Mouse (Mus musculus) embryo, embryonic 11 days (tissue): ENCODE measurements around the gene Hnrnpa3.

Experiments
- DNase-seq: peaks from one replicate; pipeline ENCODE4 v3.0.0-alpha.2; 2015

Hnrnpa3 gene

GRCm38 (mm10) chr2:75704234-75705161, 45.4 kb downstream of the Hnrnpa3 start, which contains the start of gene Nfe2l2:
TSS of gene Nfe2l2 (minus strand) at chr2:75704641.
- peak; percentile 97 for DNase-seq

DNA sequence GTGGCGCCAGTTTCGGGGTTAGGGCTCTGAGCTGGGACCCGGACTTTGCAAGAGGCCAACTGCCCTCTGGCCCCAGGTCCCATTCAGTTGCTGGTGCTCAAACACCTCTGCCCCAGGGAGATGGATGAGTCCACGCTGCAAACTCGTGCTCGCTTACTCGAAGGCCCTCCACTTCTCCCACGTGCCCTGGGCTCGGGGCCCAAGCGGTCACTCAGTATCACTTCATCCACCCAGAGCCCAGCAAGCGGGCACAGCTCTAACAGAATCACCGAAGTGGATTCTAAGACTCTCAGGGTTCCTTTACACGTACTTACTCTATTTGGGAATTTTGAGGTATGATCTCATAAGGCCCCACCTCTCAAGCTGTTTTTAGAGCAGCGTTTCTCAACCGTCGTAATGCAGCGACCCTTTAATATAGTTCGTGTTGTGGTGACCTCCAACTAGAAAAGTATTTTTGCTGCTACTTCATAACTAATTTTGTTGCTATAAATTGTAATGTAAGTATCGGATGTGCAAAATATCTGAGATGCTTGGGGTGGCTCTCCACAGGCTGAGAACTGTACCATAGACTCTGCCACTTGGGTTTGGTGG, 46.2 kb downstream of the Hnrnpa3 start:
- DNase-seq: peak; percentile 68

DNA sequence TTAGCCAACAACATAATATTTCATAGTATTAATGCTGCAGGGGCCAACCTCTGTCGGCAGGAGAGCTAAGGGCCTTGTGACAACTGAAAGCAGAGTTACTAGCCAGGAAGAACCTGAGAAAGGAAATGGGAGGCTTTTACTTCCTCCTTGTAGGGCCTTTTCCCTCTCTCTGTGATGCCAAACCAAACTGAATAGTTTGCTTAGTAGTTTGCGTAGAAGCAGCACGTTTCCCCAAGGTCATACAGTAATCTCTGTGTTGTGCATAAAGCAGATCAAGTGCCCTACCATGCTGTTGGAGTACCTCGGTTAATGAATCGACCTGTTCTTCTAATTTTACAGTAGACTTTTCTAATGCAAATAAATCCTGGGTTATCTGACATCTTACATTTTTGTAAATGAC, 47.4 kb downstream of the Hnrnpa3 start:
- no peak for DNase-seq

GRCm38 (mm10) chr2:75707420-75707819, 48.4 kb downstream of the Hnrnpa3 start:
- no peak for DNase-seq

DNA sequence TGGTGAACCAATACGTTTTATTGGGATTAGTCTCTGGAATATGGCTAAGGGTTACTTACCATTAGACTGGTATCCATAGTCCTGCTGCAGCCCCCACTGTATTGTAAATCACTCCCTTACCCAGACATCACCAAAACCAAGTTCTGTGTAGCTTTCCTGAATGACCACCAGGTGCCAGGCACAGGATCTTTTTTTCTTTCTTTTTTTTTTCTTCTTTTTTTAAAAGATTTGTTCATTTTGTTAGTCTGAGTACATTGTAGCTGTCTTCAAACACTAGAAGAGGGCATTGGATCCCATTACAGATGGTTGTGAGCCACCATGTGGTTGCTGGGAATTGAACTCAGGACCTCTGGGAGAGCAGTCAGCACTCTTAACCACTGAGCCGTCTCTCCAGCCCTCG, 54.0 kb downstream of the Hnrnpa3 start:
- DNase-seq: no peak

- DNase-seq: no peak
These were observed 55.7 kb downstream of the Hnrnpa3 start for GRCm38 (mm10) chr2:75714766-75715165.

DNA sequence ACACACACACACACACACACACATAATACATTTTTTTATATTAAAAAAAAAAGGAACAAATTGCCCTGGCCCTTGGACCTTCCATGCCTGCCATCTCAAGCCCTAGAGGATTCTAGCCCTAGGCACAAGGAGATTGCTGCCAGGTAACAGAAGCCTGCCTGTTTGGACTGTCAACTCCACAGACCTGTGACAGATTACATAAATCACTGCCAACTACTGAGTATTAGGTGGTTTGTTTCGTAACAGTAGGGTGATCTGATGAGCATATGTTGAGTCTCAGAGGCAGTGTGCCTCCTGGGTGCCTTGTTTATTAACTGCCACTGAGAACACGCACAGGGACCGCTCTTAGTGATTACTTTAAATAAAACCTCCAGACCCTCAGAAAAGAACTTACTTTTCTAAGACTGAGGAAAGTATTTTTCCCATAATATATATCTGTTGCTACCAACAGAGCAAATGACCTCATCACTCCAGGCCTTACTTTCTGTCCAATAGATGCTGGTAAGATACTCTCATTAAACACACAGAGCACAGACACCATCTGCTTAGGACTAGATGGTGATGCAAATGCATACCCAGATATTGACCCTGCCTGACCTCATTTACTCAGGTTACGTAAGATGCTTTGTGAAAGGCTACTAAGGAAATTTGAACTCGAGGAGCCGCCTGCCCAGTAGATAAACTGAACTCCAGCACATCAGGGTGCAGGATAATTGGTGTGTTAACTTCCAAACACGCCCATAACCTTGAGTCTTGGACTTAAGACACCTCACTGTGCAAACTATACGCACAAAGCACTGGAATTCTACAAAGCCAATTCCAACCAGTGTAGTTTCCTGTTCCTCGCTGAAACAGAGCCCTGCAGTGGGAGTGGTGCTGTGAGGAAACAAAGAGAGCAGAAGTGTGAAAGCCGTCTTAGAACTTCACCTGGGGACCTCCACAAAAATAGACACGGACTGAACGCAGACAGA, 57.3 kb downstream of the Hnrnpa3 start:
- DNase-seq: peak; percentile 54
